Mouse (Mus musculus) spleen, adult 2 months (tissue): ENCODE results near the gene Gm5134. TPM values are rescaled to one million over a fixed set of nuclear protein-coding genes. Genes with fewer than 3 reads are reported as not detected.

Experiments
- DNase-seq, 2 experiments: peaks; one replicate each; pipeline versions ENCODE4 v3.0.0 to v3.0.0-alpha.2; 2012 to 2021; ENCODE audit warnings: low spot score in 2 of 2, low read depth in 1 of 2
- H3K27ac ChIP-seq: fragments of 200-500 bp; 2 replicates; pipeline ENCODE4 v1.5.1; 2012; ENCODE audit warnings: low read length, inconsistent platforms; ENCODE audit not compliant: insufficient read depth
- H3K27me3 ChIP-seq: fragments of 200-500 bp; 2 replicates; pipeline ENCODE4 v1.6.1; 2012; ENCODE audit warnings: mild to moderate bottlenecking, moderate library complexity, low read length, inconsistent platforms; ENCODE audit not compliant: control insufficient read depth, insufficient read depth
- H3K36me3 ChIP-seq: fragments of 200-500 bp; 2 replicates; pipeline ENCODE4 v1.6.1; 2012; ENCODE audit warnings: mild to moderate bottlenecking, low read length, inconsistent platforms; ENCODE audit not compliant: control insufficient read depth, insufficient read depth
- H3K4me1 ChIP-seq: fragments of 200-500 bp; 2 replicates; pipeline ENCODE4 v1.6.1; 2011; ENCODE audit warnings: inconsistent platforms; ENCODE audit not compliant: control insufficient read depth, insufficient read depth, insufficient read length
- H3K4me3 ChIP-seq: fragments of 200-500 bp; 2 replicates; pipeline ENCODE4 v1.5.1; 2011; ENCODE audit warnings: mild to moderate bottlenecking, inconsistent platforms; ENCODE audit not compliant: insufficient read depth, insufficient read length; ENCODE audit errors: extremely low read depth
- CTCF ChIP-seq: fragments of 200-500 bp; IDR thresholded peaks from 2 replicates; pipeline ENCODE4 v1.5.1; 2011; ENCODE audit warnings: mild to moderate bottlenecking, inconsistent platforms; ENCODE audit not compliant: insufficient read depth, insufficient read length, insufficient replicate concordance; ENCODE audit errors: extremely low read depth
- POLR2A ChIP-seq: fragments of 200-500 bp; IDR thresholded peaks from 2 replicates; pipeline ENCODE4 v1.6.1; 2011; ENCODE audit warnings: low read depth, low read length, inconsistent platforms
- WGBS: fragments of 180-500 bp; shearing (Covaris S2); methylation state at CpG from one replicate; pipeline ENCODE4 v1.1.7; 2018; 5-methylcytosine and 5-hydroxymethylcytosine counted together
- polyA plus RNA-seq: library from polyadenylated mRNA; depleted of rRNA; stranded (reverse); fragments of >200 nt; gene quantifications from 2 replicates; pipeline ENCODE4 v1.2.3, GENCODE M21; 2012; rRNA removed

The Gm5134 gene
- polyA plus RNA-seq, result 0.93 and 1.2 TPM in 2 replicates

- Histone ChIP-seq H3K4me1 (peaks cover 3% of the 10 kb centered on the region; the same call in 1 of the 2 replicates), H3K27me3 (no peaks in the 10 kb centered on the region), H3K4me3 (peak within 1 kb of the TSS; percentile 58), H3K36me3 (no peaks in the 10 kb centered on the region), H3K27ac (no peak within 1 kb of the TSS)
- DNase-seq, result peak in 1 of 2 experiments; percentile 16
- 26% methylated on average over 20 of the region's 20 CpGs for WGBS
- TF ChIP-seq POLR2A (no peak), CTCF (no peak)
These were observed at the start of gene Gm5134 for GRCm38 (mm10) chr10:75954381-75954811. TSS of gene Gm5134 (plus strand) at chr10:75954514.

GRCm38 (mm10) chr10:75906882-75907281, 47.4 kb upstream of the Gm5134 start:
- peaks cover 43% of the 10 kb centered on the region for H3K36me3 ChIP-seq
- no peak overlapping the region for H3K4me3 ChIP-seq
- no peak overlapping the region for H3K27ac ChIP-seq
- H3K4me1 ChIP-seq, result no peaks in the 10 kb centered on the region
- no peak for DNase-seq
- 87% methylated on average over 4 of the region's 4 CpGs for WGBS
- no peaks in the 10 kb centered on the region for H3K27me3 ChIP-seq
- TF ChIP-seq CTCF, result no peak
- no peak for TF ChIP-seq POLR2A

- WGBS, result 84% methylated on average over 2 of the region's 2 CpGs
- DNase-seq, result no peak
- Histone ChIP-seq H3K4me1 (no peaks in the 10 kb centered on the region), H3K27me3 (no peaks in the 10 kb centered on the region), H3K27ac (no peak overlapping the region; the same call in 1 of the 2 replicates), H3K36me3 (peaks cover 33% of the 10 kb centered on the region), H3K4me3 (no peak overlapping the region)
- no peak for TF ChIP-seq POLR2A
- TF ChIP-seq CTCF, result no peak
These were observed 43.6 kb upstream of the Gm5134 start for GRCm38 (mm10) chr10:75910698-75911097.

GRCm38 (mm10) chr10:75913013-75913589, 41.2 kb upstream of the Gm5134 start:
- no peak for DNase-seq
- WGBS, result 59% methylated on average over 6 of the region's 6 CpGs
- TF ChIP-seq CTCF (no peak), POLR2A (no peak)
- Histone ChIP-seq H3K27me3 (no peaks in the 10 kb centered on the region), H3K36me3 (peaks cover 31% of the 10 kb centered on the region), H3K4me3 (no peak overlapping the region), H3K4me1 (no peaks in the 10 kb centered on the region), H3K27ac (no peak overlapping the region)

- WGBS, result 83% methylated on average over 7 of the region's 7 CpGs
- no peak for TF ChIP-seq CTCF
- TF ChIP-seq POLR2A, result no peak
- Histone ChIP-seq H3K36me3 (peaks cover 23% of the 10 kb centered on the region), H3K27ac (no peak overlapping the region), H3K4me3 (no peak overlapping the region), H3K27me3 (no peaks in the 10 kb centered on the region), H3K4me1 (no peaks in the 10 kb centered on the region)
- DNase-seq, result no peak
These were observed 38.8 kb upstream of the Gm5134 start for GRCm38 (mm10) chr10:75915557-75915956.

GRCm38 (mm10) chr10:75916840-75917239, 37.5 kb upstream of the Gm5134 start:
- Histone ChIP-seq H3K4me3 (no peak overlapping the region), H3K36me3 (peaks cover 15% of the 10 kb centered on the region), H3K27me3 (no peaks in the 10 kb centered on the region), H3K4me1 (no peaks in the 10 kb centered on the region), H3K27ac (no peak overlapping the region)
- DNase-seq, result no peak
- TF ChIP-seq POLR2A (no peak), CTCF (no peak)
- WGBS, result 95% methylated on average over 8 of the region's 8 CpGs

- no peaks in the 10 kb centered on the region; the same call in 1 of the 2 replicates for H3K4me1 ChIP-seq
- no peaks in the 10 kb centered on the region for H3K27me3 ChIP-seq
- no peak for DNase-seq
- H3K27ac ChIP-seq, result no peak overlapping the region
- TF ChIP-seq CTCF (no peak), POLR2A (no peak)
- peaks cover 15% of the 10 kb centered on the region for H3K36me3 ChIP-seq
- WGBS, result 93% methylated on average over 5 of the region's 5 CpGs
- no peak overlapping the region for H3K4me3 ChIP-seq
These were observed 35.3 kb upstream of the Gm5134 start for GRCm38 (mm10) chr10:75919026-75919425.
